Mouse (Mus musculus) forebrain, embryonic 13.5 days (tissue): ENCODE data around the gene Rspo3. TPM values are rescaled to one million over a fixed set of nuclear protein-coding genes. Genes with fewer than 3 reads are reported as not detected.

Experiments used
- ATAC-seq: fragments of 200-750 bp; cut with Nextera tagmentation; 2 replicates; pipeline ENCODE4 v1.8.0; 2017
- H3K27ac ChIP-seq: fragments of 300-500 bp; sonication (generic); 2 replicates; pipeline ENCODE4 v1.5.1; 2015; ENCODE audit warnings: inconsistent platforms, mild to moderate bottlenecking, moderate library complexity
- H3K27me3 ChIP-seq: fragments of 300-500 bp; sonication (generic); 2 replicates; pipeline ENCODE4 v1.6.1; 2015; ENCODE audit warnings: mild to moderate bottlenecking, inconsistent platforms
- H3K36me3 ChIP-seq: fragments of 300-500 bp; sonication (generic); 2 replicates; pipeline ENCODE4 v1.6.1; 2015; ENCODE audit warnings: mild to moderate bottlenecking, inconsistent platforms; ENCODE audit not compliant: poor library complexity, severe bottlenecking
- H3K4me1 ChIP-seq: fragments of 300-500 bp; sonication (generic); 2 replicates; pipeline ENCODE4 v1.6.1; 2015; ENCODE audit warnings: inconsistent platforms
- H3K4me2 ChIP-seq: fragments of 300-500 bp; sonication (generic); 2 replicates; pipeline ENCODE4 v1.6.1; 2015; ENCODE audit warnings: inconsistent platforms, mild to moderate bottlenecking, moderate library complexity
- H3K4me3 ChIP-seq: fragments of 300-500 bp; sonication (generic); 2 replicates; pipeline ENCODE4 v1.5.1; 2015; ENCODE audit warnings: mild to moderate bottlenecking, inconsistent platforms
- H3K9ac ChIP-seq: fragments of 300-500 bp; sonication (generic); 2 replicates; pipeline ENCODE4 v1.6.1; 2015; ENCODE audit warnings: mild to moderate bottlenecking, inconsistent platforms
- H3K9me3 ChIP-seq: fragments of 300-500 bp; sonication (generic); replicated peaks from 2 replicates; pipeline ENCODE4 v1.6.1; 2016; ENCODE audit warnings: inconsistent platforms
- WGBS: fragments of 180-500 bp; shearing (Covaris S2); methylation state at CpG from one replicate; pipeline ENCODE4 v1.1.7; 2015; 5-methylcytosine and 5-hydroxymethylcytosine counted together
- polyA plus RNA-seq: library from polyadenylated mRNA; unstranded; fragments of >200 nt; fragmentation: Nextera tagmentation; extraction: Ambion mirVana; gene quantifications from 2 replicates; pipeline ENCODE4 v1.2.1, GENCODE M21; 2015

Gene Rspo3
- polyA plus RNA-seq, 1 experiment from 2014 or later = 26.8 TPM

- Histone ChIP-seq H3K9me3 (no peaks in the 10 kb centered on the region), H3K4me3 (no peak overlapping the region), H3K9ac (no peak overlapping the region), H3K27me3 (no peaks in the 10 kb centered on the region), H3K4me1 (no peaks in the 10 kb centered on the region), H3K4me2 (no peak overlapping the region), H3K27ac (no peak overlapping the region), H3K36me3 (no peaks in the 10 kb centered on the region)
- no peak for ATAC-seq
- WGBS = 89% methylated on average over 1 of the region's 1 CpGs
These were observed 22.1 kb downstream of the Rspo3 start for GRCm38 (mm10) chr10:29513563-29513962.

- WGBS = 76% methylated on average over 2 of the region's 2 CpGs
These were observed 27.5 kb downstream of the Rspo3 start for GRCm38 (mm10) chr10:29508167-29508566.

GRCm38 (mm10) chr10:29497205-29497822, 38.4 kb downstream of the Rspo3 start:
- Histone ChIP-seq H3K4me1 (no peaks in the 10 kb centered on the region), H3K27me3 (no peaks in the 10 kb centered on the region), H3K9me3 (no peaks in the 10 kb centered on the region), H3K9ac (no peak overlapping the region), H3K4me2 (no peak overlapping the region), H3K27ac (no peak overlapping the region), H3K36me3 (no peaks in the 10 kb centered on the region), H3K4me3 (no peak overlapping the region)
- ATAC-seq = no peak
- 73% methylated on average over 3 of the region's 3 CpGs for WGBS

More at GRCm38 (mm10) chr10:29508167-29508566, 27.5 kb downstream of the Rspo3 start:
- H3K27me3 ChIP-seq = no peaks in the 10 kb centered on the region
- H3K9ac ChIP-seq = no peak overlapping the region
- ATAC-seq = no peak
- H3K36me3 ChIP-seq = no peaks in the 10 kb centered on the region
- H3K4me2 ChIP-seq = no peak overlapping the region
- H3K4me3 ChIP-seq = no peak overlapping the region
- H3K4me1 ChIP-seq = no peaks in the 10 kb centered on the region
- no peak overlapping the region for H3K27ac ChIP-seq
- H3K9me3 ChIP-seq = no peaks in the 10 kb centered on the region

GRCm38 (mm10) chr10:29493996-29494395, 41.7 kb downstream of the Rspo3 start:
- Histone ChIP-seq H3K4me1 (no peaks in the 10 kb centered on the region), H3K9me3 (no peaks in the 10 kb centered on the region), H3K27ac (no peak overlapping the region), H3K27me3 (no peaks in the 10 kb centered on the region), H3K36me3 (no peaks in the 10 kb centered on the region), H3K9ac (no peak overlapping the region), H3K4me3 (no peak overlapping the region), H3K4me2 (no peak overlapping the region)
- ATAC-seq = no peak
- 86% methylated on average over 1 of the region's 1 CpGs for WGBS

DNA sequence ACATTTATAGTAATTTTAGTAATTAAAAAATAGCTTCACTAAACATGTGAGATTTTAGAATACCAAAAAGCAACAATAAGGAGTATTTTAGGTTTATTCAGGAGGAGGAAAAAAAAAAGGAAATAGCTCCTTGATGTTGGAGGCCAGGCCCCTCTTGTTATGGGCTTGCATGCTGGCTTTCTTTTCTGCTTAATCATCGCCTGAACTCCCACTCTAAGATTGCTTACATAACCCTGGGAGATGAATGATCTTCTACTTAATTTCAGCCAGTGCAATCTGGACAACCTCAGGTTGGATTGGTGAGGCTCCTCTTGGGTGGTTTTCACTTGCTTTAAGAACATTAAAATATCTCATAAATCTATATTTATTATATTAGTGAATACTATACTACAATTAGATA, 54.7 kb downstream of the Rspo3 start:
- no peak for ATAC-seq
- Histone ChIP-seq H3K4me1 (no peaks in the 10 kb centered on the region), H3K9me3 (no peaks in the 10 kb centered on the region), H3K27ac (no peak overlapping the region), H3K4me2 (no peak overlapping the region), H3K27me3 (no peaks in the 10 kb centered on the region), H3K4me3 (no peak overlapping the region), H3K36me3 (no peaks in the 10 kb centered on the region), H3K9ac (no peak overlapping the region)
- WGBS = 59% methylated on average over 1 of the region's 1 CpGs

DNA sequence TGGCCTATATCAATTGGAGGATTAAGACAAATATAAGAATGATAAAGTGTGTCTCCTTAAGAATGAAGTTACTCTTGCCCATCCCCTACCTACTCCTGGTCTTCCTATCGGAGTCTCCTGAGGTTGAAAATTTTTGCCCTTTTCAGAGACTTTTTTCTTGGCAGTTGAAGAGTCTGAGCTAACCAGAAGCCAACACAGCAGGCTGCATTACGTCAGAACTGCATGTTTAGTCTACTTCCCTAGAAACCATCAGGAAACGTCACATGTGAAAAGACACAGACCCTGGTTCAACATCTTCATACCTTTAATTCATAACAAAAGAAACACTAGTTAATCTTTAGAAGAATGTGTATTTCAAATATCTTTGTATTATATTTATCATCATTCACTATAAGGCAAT, 56.3 kb downstream of the Rspo3 start:
- no peaks in the 10 kb centered on the region for H3K27me3 ChIP-seq
- ATAC-seq = no peak
- H3K4me2 ChIP-seq = no peak overlapping the region
- no peaks in the 10 kb centered on the region for H3K9me3 ChIP-seq
- no peaks in the 10 kb centered on the region for H3K4me1 ChIP-seq
- H3K27ac ChIP-seq = no peak overlapping the region
- no peaks in the 10 kb centered on the region for H3K36me3 ChIP-seq
- no peak overlapping the region for H3K4me3 ChIP-seq
- WGBS = 80% methylated on average over 3 of the region's 3 CpGs
- no peak overlapping the region for H3K9ac ChIP-seq

- 63% methylated on average over 5 of the region's 5 CpGs for WGBS
- Histone ChIP-seq H3K27ac (no peak overlapping the region), H3K9me3 (no peaks in the 10 kb centered on the region), H3K27me3 (no peaks in the 10 kb centered on the region), H3K4me2 (no peak overlapping the region), H3K4me3 (no peak overlapping the region), H3K4me1 (no peaks in the 10 kb centered on the region), H3K36me3 (no peaks in the 10 kb centered on the region), H3K9ac (no peak overlapping the region)
- ATAC-seq = no peak
These were observed 65.2 kb downstream of the Rspo3 start for GRCm38 (mm10) chr10:29470454-29470853.

- H3K36me3 ChIP-seq = no peaks in the 10 kb centered on the region
- WGBS = 84% methylated on average over 3 of the region's 3 CpGs
- no peak overlapping the region for H3K4me3 ChIP-seq
- no peaks in the 10 kb centered on the region for H3K27me3 ChIP-seq
- H3K4me2 ChIP-seq = no peak overlapping the region
- no peak overlapping the region for H3K9ac ChIP-seq
- no peak overlapping the region for H3K27ac ChIP-seq
- H3K4me1 ChIP-seq = no peaks in the 10 kb centered on the region
- ATAC-seq = no peak
- no peaks in the 10 kb centered on the region for H3K9me3 ChIP-seq
These were observed 75.6 kb downstream of the Rspo3 start for GRCm38 (mm10) chr10:29460100-29460499.

DNA sequence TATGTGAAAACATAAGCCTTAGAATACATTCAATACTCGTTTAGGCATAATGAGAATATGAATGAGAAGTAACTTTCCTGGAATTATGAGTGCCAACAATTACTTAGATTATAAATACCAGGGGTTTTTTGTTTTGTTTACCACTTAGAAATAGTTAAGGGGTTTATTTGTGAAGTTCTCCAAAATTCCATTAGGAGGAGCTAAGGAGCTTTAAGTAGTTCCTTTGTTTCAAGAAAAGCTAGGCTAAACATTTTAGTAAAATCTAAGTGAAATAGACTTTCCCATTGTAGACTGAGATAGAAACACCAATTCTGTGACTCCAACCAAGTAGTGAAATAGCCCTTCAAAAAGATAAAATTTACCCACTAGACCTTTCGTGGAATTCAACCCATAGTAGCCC, 76.0 kb downstream of the Rspo3 start:
- Histone ChIP-seq H3K4me3 (no peak overlapping the region), H3K4me2 (no peak overlapping the region), H3K36me3 (no peaks in the 10 kb centered on the region), H3K4me1 (no peaks in the 10 kb centered on the region), H3K9ac (no peak overlapping the region), H3K27me3 (no peaks in the 10 kb centered on the region), H3K27ac (no peak overlapping the region), H3K9me3 (no peaks in the 10 kb centered on the region)
- ATAC-seq = no peak
- 72% methylated on average over 2 of the region's 2 CpGs for WGBS

- Histone ChIP-seq H3K9ac (no peak overlapping the region), H3K4me3 (no peak overlapping the region), H3K4me2 (no peak overlapping the region), H3K27ac (no peak overlapping the region), H3K27me3 (no peaks in the 10 kb centered on the region), H3K36me3 (no peaks in the 10 kb centered on the region), H3K4me1 (no peaks in the 10 kb centered on the region), H3K9me3 (no peaks in the 10 kb centered on the region)
- WGBS = 92% methylated on average over 3 of the region's 3 CpGs
- no peak for ATAC-seq
These were observed 90.6 kb downstream of the Rspo3 start for GRCm38 (mm10) chr10:29445076-29445475.

DNA sequence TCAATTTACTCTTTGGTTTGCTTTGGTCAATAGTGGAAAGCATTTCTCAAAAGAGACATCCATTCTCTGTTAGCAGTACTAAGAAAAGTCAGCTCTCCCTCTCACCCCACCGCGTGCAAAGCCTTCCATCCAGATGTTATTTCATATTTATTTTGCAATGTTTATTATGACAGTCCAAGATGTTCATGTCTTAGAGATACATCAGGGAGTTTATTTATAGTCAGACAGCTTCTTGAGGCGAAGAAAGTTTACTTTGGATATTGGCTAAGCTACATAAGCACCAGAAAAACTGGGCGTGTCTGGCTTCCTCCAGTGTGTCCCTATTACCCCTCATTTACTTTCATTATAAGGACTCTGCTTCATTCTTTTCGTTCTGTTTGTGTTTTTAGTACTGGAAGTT, 94.4 kb downstream of the Rspo3 start:
- WGBS = 84% methylated on average over 5 of the region's 5 CpGs
- H3K9me3 ChIP-seq = no peaks in the 10 kb centered on the region
- no peak for ATAC-seq
- H3K27me3 ChIP-seq = no peaks in the 10 kb centered on the region
- no peak overlapping the region for H3K27ac ChIP-seq
- H3K4me1 ChIP-seq = no peaks in the 10 kb centered on the region
- H3K9ac ChIP-seq = no peak overlapping the region
- H3K4me2 ChIP-seq = no peak overlapping the region
- no peaks in the 10 kb centered on the region for H3K36me3 ChIP-seq
- H3K4me3 ChIP-seq = no peak overlapping the region

DNA sequence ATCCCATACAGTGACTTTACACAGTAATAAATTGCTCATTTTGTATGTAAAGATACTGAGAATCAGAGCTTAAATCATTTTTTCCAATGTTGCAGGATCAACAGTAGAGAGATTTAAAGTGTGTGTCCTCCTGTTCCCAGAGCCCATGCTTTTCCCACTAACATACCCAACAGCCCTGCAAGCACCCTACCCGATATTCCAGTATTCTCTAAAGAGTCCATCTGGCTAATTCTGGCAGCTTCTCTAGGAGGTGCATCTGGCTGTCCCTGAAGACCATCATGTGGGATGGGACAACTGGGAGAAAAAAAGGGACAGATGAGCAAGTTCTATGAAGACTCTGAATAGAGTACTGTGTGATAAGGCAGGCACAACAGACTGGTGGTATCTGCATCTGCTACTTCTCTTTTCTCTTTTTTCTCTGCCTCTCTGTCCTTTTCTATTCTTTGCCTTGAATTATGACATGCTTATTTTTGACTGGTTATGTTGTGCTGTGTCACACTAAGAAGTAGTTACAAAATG, 102.7 kb downstream of the Rspo3 start:
- Histone ChIP-seq H3K27me3 (no peaks in the 10 kb centered on the region), H3K4me2 (no peak overlapping the region), H3K4me1 (no peaks in the 10 kb centered on the region), H3K9me3 (no peaks in the 10 kb centered on the region), H3K4me3 (no peak overlapping the region), H3K9ac (no peak overlapping the region), H3K27ac (no peak overlapping the region), H3K36me3 (no peaks in the 10 kb centered on the region)
- no peak for ATAC-seq
- WGBS = 84% methylated on average over 1 of the region's 1 CpGs

DNA sequence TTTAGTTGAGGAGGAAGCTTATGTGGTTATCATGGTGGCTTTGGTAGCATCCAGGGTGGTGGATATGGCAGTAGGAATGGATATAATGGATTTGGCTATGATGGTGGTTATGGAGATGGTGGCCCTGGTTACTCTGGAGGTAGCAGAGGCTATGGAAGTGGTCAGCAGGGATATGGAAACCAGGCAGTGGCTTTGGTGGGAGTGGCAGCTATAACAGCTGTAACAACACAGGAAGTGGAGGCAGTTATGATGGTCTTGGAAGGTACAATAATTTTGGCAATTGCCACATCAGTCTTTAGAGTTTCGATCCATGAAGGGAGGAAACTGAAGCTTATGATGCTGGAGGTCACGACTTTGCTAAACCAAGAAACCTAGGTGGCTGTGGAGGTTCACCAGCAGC, 109.0 kb downstream of the Rspo3 start:
- no peak overlapping the region for H3K27ac ChIP-seq
- no peaks in the 10 kb centered on the region for H3K27me3 ChIP-seq
- no peaks in the 10 kb centered on the region for H3K9me3 ChIP-seq
- H3K4me1 ChIP-seq = no peaks in the 10 kb centered on the region
- WGBS = 88% methylated on average over 2 of the region's 2 CpGs
- H3K4me2 ChIP-seq = no peak overlapping the region
- H3K9ac ChIP-seq = no peak overlapping the region
- no peak overlapping the region for H3K4me3 ChIP-seq
- ATAC-seq = no peak
- no peaks in the 10 kb centered on the region for H3K36me3 ChIP-seq
